Mouse (Mus musculus) cerebellum, adult 2 months (tissue): ENCODE data around the gene Wdr46.

Source experiments
- CTCF ChIP-seq: fragments of 200-500 bp; IDR thresholded peaks from 2 replicates; pipeline ENCODE4 v1.5.1; 2011; ENCODE audit warnings: low read depth, mild to moderate bottlenecking, control low read depth, low read length, moderate library complexity, borderline replicate concordance; ENCODE audit not compliant: insufficient read depth
- POLR2A ChIP-seq: fragments of 200-500 bp; IDR thresholded peaks from 2 replicates; pipeline ENCODE4 v1.6.1; 2011; ENCODE audit warnings: low read length, control low read depth, borderline replicate concordance; ENCODE audit not compliant: insufficient read depth

GRCm38 (mm10) chr17:33925406-33926116 is 14.9 kb upstream of the Wdr46 start:
- TF ChIP-seq POLR2A (no peak), CTCF (no peak)
